7 mouse cellular contexts compared by ENCODE assay signal in the genomic region with DNA sequence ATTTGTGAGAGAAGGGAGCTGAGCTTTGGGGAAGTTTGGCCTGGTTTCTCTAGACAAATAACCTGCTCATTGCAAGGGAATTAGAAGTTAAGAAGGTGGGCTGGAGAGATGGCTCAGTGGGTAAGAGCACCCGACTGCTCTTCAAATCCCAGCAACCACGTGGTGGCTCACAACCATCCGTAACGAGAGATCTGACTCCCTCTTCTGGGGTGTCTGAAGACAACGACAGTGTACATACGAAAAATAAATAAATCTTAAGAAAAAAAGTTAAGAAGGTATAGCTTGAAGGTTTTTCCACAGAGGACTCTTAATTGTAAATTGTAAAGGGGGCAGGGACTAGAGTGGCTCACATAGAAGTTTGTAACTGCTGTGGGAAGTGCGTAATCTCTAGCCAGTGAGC. TPM values are rescaled to one million over a fixed set of nuclear protein-coding genes. Genes with fewer than 3 reads are reported as not detected.
DNase-seq lines count a peak whose midpoint lies in the region; ATAC-seq and TF ChIP-seq lines count a peak whose summit lies in the region.

No protein-coding gene starts in this region.

- no peaks in the 10 kb centered on the region for H3K27me3 ChIP-seq in kidney, embryonic 16.5 days (ENCODE audit: insufficient read depth, low read length)
- no peaks in the 10 kb centered on the region for H3K27me3 ChIP-seq in ES-Bruce4 (ENCODE audit: control insufficient read depth, insufficient read depth, low read length, poor library complexity, severe bottlenecking)
- no peaks in the 10 kb centered on the region for H3K27me3 ChIP-seq in embryonic facial prominence, embryonic 10.5 days (replicated peaks; ENCODE audit: low read depth, poor library complexity, severe bottlenecking)
- H3K27me3 ChIP-seq in liver, embryonic 16.5 days (ENCODE audit: control insufficient read depth, insufficient read depth, low read depth, low read length), result no peaks in the 10 kb centered on the region

- no peak for TF ChIP-seq EP300 in ES-Bruce4 (IDR thresholded peaks at IDR 0.05; ENCODE audit: insufficient read depth, low read depth, low read length)

- H3K9ac ChIP-seq in kidney, embryonic 16.5 days (replicated peaks; ENCODE audit: low read length), result 0 out of 2 replicates have a peak overlapping the region, but pooled peaks have one; percentile 59
- H3K9ac ChIP-seq in ES-Bruce4 (ENCODE audit: low read depth, poor library complexity, severe bottlenecking), result 0 out of 2 replicates have a peak overlapping the region, but pooled peaks have one; percentile 13
- peak overlapping the region; percentile 59; the same call in 1 of the 2 replicates for H3K9ac ChIP-seq in liver, embryonic 16.5 days (ENCODE audit: low read depth, low read length)

- 23% methylated on average over 7 of the region's 7 CpGs for WGBS in kidney, embryonic 16.5 days
- 40% methylated on average over 7 of the region's 7 CpGs for whole genome bisulfite sequencing in embryonic facial prominence, embryonic 10.5 days
- 18% methylated on average over 7 of the region's 7 CpGs for WGBS in liver, embryonic 16.5 days (ENCODE audit: insufficient replicate concordance)

- peaks cover 49% of the 10 kb centered on the region for H3K4me1 ChIP-seq in kidney, embryonic 16.5 days (ENCODE audit: insufficient read depth, low read length)
- peaks cover 4% of the 10 kb centered on the region for H3K4me1 ChIP-seq in ES-Bruce4 (ENCODE audit: control insufficient read depth, insufficient read depth, low read length)
- H3K4me1 ChIP-seq in embryonic facial prominence, embryonic 10.5 days, result peaks cover 58% of the 10 kb centered on the region
- H3K4me1 ChIP-seq in liver, embryonic 16.5 days (ENCODE audit: control insufficient read depth, low read depth, low read length), result peaks cover 41% of the 10 kb centered on the region

- H3K9me3 ChIP-seq in kidney, embryonic 16.5 days (ENCODE audit: low read length), result no peaks in the 10 kb centered on the region
- no peaks in the 10 kb centered on the region for H3K9me3 ChIP-seq in ES-Bruce4 (replicated peaks; ENCODE audit: control insufficient read depth, insufficient read depth, low read length, poor library complexity, severe bottlenecking)
- H3K9me3 ChIP-seq in embryonic facial prominence, embryonic 10.5 days, result no peaks in the 10 kb centered on the region
- H3K9me3 ChIP-seq in liver, embryonic 16.5 days (replicated peaks; ENCODE audit: control insufficient read depth, low read length), result no peaks in the 10 kb centered on the region

- DNase-seq in kidney, adult 9 months, result no peak
- DNase-seq in embryonic facial prominence, embryonic 10.5 days (ENCODE audit: low spot score), result no peak
- no peak for DNase-seq in layer of hippocampus, postnatal 10 days (ENCODE audit: low spot score in 2 of 2)
- no peak for DNase-seq in kidney, postnatal 36 days

- peak overlapping the region; percentile 100 for H3K27ac ChIP-seq in kidney, embryonic 16.5 days (ENCODE audit: low read length)
- peak overlapping the region; percentile 59; the same call in 1 of the 2 replicates for H3K27ac ChIP-seq in ES-Bruce4 (ENCODE audit: insufficient read depth, low read length)
- peak overlapping the region; percentile 99 for H3K27ac ChIP-seq in embryonic facial prominence, embryonic 10.5 days (replicated peaks)
- peak overlapping the region; percentile 82 for H3K27ac ChIP-seq in liver, embryonic 16.5 days (ENCODE audit: low read length)

- 0 out of 2 replicates have a peak overlapping the region, but pooled peaks have one; percentile 52 for H3K4me2 ChIP-seq in kidney, embryonic 16.5 days (replicated peaks; ENCODE audit: low read depth, low read length)
- peak overlapping the region; percentile 75 for H3K4me2 ChIP-seq in liver, embryonic 16.5 days (ENCODE audit: low read depth, low read length)

- no peak overlapping the region for H3K4me3 ChIP-seq in kidney, embryonic 16.5 days (ENCODE audit: low read length)
- no peak overlapping the region for H3K4me3 ChIP-seq in ES-Bruce4 (ENCODE audit: low read depth, low read length)
- peak overlapping the region; percentile 83 for H3K4me3 ChIP-seq in embryonic facial prominence, embryonic 10.5 days
- H3K4me3 ChIP-seq in liver, embryonic 16.5 days (ENCODE audit: low read depth, low read length), result peak overlapping the region; percentile 54

- no peak for TF ChIP-seq CTCF in ES-Bruce4 (IDR thresholded peaks at IDR 0.05; ENCODE audit: low read depth, low read length)

- ATAC-seq in kidney, embryonic 16.5 days (ENCODE audit: low FRiP score, low TSS enrichment), result no peak
- no peak for ATAC-seq in liver, embryonic 16.5 days (ENCODE audit: low read depth)

- H3K36me3 ChIP-seq in kidney, embryonic 16.5 days (ENCODE audit: insufficient read depth, low read length), result peaks cover 13% of the 10 kb centered on the region
- H3K36me3 ChIP-seq in ES-Bruce4 (ENCODE audit: control insufficient read depth, insufficient read depth, low read length, poor library complexity, severe bottlenecking), result peaks cover 22% of the 10 kb centered on the region
- H3K36me3 ChIP-seq in embryonic facial prominence, embryonic 10.5 days (replicated peaks), result peaks cover 28% of the 10 kb centered on the region
- H3K36me3 ChIP-seq in liver, embryonic 16.5 days (ENCODE audit: control insufficient read depth, insufficient read depth), result peaks cover 19% of the 10 kb centered on the region

- TF ChIP-seq POLR2A in ES-Bruce4 (IDR thresholded peaks at IDR 0.05; ENCODE audit: insufficient read depth, low read length), result no peak

RNA-seq across cellular contexts. Expression of gene Pnrc2, which starts 1.9 kb away (rescaled TPM):
- polyA plus RNA-seq in kidney, embryonic 16.5 days (2015; fragmentation: Nextera tagmentation; extraction: Ambion mirVana), result 211 and 212 TPM in 2 replicates
- polyA plus RNA-seq in ES-Bruce4 (2011; ENCODE audit: insufficient read depth, insufficient read length, low read depth, missing spikeins), result 77.4 and 84.4 TPM in 2 replicates
- polyA plus RNA-seq in embryonic facial prominence, embryonic 10.5 days (2016; fragmentation: Nextera tagmentation; extraction: Ambion mirVana), result 177 and 186 TPM in 2 replicates
- 74.9 and 81.1 TPM in 2 replicates for polyA plus RNA-seq in liver, embryonic 16.5 days (2015; fragmentation: Nextera tagmentation; extraction: Ambion mirVana)
- total RNA-seq in layer of hippocampus, postnatal 10 days (2021), result 10 to 100 TPM; 59.0 to 80.1 TPM

RNA-seq across cellular contexts. Expression of gene Cnr2, which starts 19.6 kb away (rescaled TPM):
- 1.0 and 1.1 TPM in 2 replicates for polyA plus RNA-seq in kidney, embryonic 16.5 days (2015; fragmentation: Nextera tagmentation; extraction: Ambion mirVana)
- polyA plus RNA-seq in ES-Bruce4 (2011; ENCODE audit: insufficient read depth, insufficient read length, low read depth, missing spikeins), result 0.16 TPM in 1 of 2 replicates, not detected in the other
- 0.15 and 0.43 TPM in 2 replicates for polyA plus RNA-seq in embryonic facial prominence, embryonic 10.5 days (2016; fragmentation: Nextera tagmentation; extraction: Ambion mirVana)
- polyA plus RNA-seq in liver, embryonic 16.5 days (2015; fragmentation: Nextera tagmentation; extraction: Ambion mirVana), result 2.9 TPM in 2 replicates
- under 1 TPM; 0.18 to 0.22 TPM for total RNA-seq in layer of hippocampus, postnatal 10 days (2021)

RNA-seq across cellular contexts. Expression of gene Srsf10, which starts 20.0 kb away (rescaled TPM):
- 242 and 253 TPM in 2 replicates for polyA plus RNA-seq in kidney, embryonic 16.5 days (2015; fragmentation: Nextera tagmentation; extraction: Ambion mirVana)
- polyA plus RNA-seq in ES-Bruce4 (2011; ENCODE audit: insufficient read depth, insufficient read length, low read depth, missing spikeins), result 293 and 302 TPM in 2 replicates
- polyA plus RNA-seq in embryonic facial prominence, embryonic 10.5 days (2016; fragmentation: Nextera tagmentation; extraction: Ambion mirVana), result 377 and 383 TPM in 2 replicates
- polyA plus RNA-seq in liver, embryonic 16.5 days (2015; fragmentation: Nextera tagmentation; extraction: Ambion mirVana), result 81.8 and 90.3 TPM in 2 replicates
- 10 to 100 TPM; 86.7 to 88.2 TPM for total RNA-seq in layer of hippocampus, postnatal 10 days (2021)

RNA-seq across cellular contexts. Expression of gene Fuca1, which starts 45.0 kb away (rescaled TPM):
- polyA plus RNA-seq in kidney, embryonic 16.5 days (2015; fragmentation: Nextera tagmentation; extraction: Ambion mirVana), result 89.1 and 89.4 TPM in 2 replicates
- 46.0 and 47.2 TPM in 2 replicates for polyA plus RNA-seq in ES-Bruce4 (2011; ENCODE audit: insufficient read depth, insufficient read length, low read depth, missing spikeins)
- 45.4 and 46.8 TPM in 2 replicates for polyA plus RNA-seq in embryonic facial prominence, embryonic 10.5 days (2016; fragmentation: Nextera tagmentation; extraction: Ambion mirVana)
- polyA plus RNA-seq in liver, embryonic 16.5 days (2015; fragmentation: Nextera tagmentation; extraction: Ambion mirVana), result 22.7 and 28.0 TPM in 2 replicates
- 10 to 100 TPM; 50.9 to 56.1 TPM for total RNA-seq in layer of hippocampus, postnatal 10 days (2021)

Comparison
In these comparisons a context has a peak if more than half of its experiments do, and no peak if none do; other contexts are left out.
1. H3K4me3 ChIP-seq: peak in embryonic facial prominence, embryonic 10.5 days (single experiment) and liver, embryonic 16.5 days (single experiment); none in kidney, embryonic 16.5 days (single experiment) and ES-Bruce4 (single experiment).
2. Peak in every context shown above with its lines, with median percentiles within 50 percentile points of each other: H3K27ac ChIP-seq and H3K9ac ChIP-seq.